Mouse (Mus musculus) kidney, embryonic 14.5 days (tissue): Measurements from ENCODE around the gene C1qtnf4. TPM values are rescaled to one million over a fixed set of nuclear protein-coding genes. Genes with fewer than 3 reads are reported as not detected.
"Not testable (repeated sequence)": the region's sequence is repeated elsewhere in the genome, so short reads cannot be mapped to it uniquely, and the experiment has no call there.

Experiments
- ATAC-seq: fragments of 200-750 bp; cut with Nextera tagmentation; 2 replicates; pipeline ENCODE4 v1.8.0; 2017; ENCODE audit warnings: moderate number of reproducible peaks, mild to moderate bottlenecking, moderate TSS enrichment, moderate library complexity; ENCODE audit not compliant: low FRiP score, low TSS enrichment
- H3K27ac ChIP-seq: fragments of 300-500 bp; sonication (generic); 2 replicates; pipeline ENCODE4 v1.5.1; 2014; ENCODE audit warnings: low read depth, mild to moderate bottlenecking, low read length, moderate library complexity, mixed read lengths
- H3K27me3 ChIP-seq: fragments of 300-500 bp; sonication (generic); 2 replicates; pipeline ENCODE4 v1.6.1; 2014; ENCODE audit warnings: mild to moderate bottlenecking, low read length; ENCODE audit not compliant: control insufficient read depth, insufficient read depth
- H3K36me3 ChIP-seq: fragments of 300-500 bp; sonication (generic); 2 replicates; pipeline ENCODE4 v1.6.1; 2014; ENCODE audit warnings: low read length, mixed read lengths; ENCODE audit not compliant: control insufficient read depth, insufficient read depth
- H3K4me1 ChIP-seq: fragments of 300-500 bp; sonication (generic); 2 replicates; pipeline ENCODE4 v1.6.1; 2014; ENCODE audit warnings: low read length, mixed read lengths; ENCODE audit not compliant: control insufficient read depth, insufficient read depth
- H3K4me2 ChIP-seq: fragments of 300-500 bp; sonication (generic); replicated peaks from 2 replicates; pipeline ENCODE4 v1.6.1; 2014; ENCODE audit warnings: low read depth, mild to moderate bottlenecking, low read length
- H3K4me3 ChIP-seq: fragments of 300-500 bp; sonication (generic); 2 replicates; pipeline ENCODE4 v1.5.1; 2014; ENCODE audit warnings: mild to moderate bottlenecking, low read length
- H3K9ac ChIP-seq: fragments of 300-500 bp; sonication (generic); 2 replicates; pipeline ENCODE4 v1.6.1; 2014; ENCODE audit warnings: low read depth, mild to moderate bottlenecking, low read length, moderate library complexity
- H3K9me3 ChIP-seq: fragments of 300-500 bp; sonication (generic); 2 replicates; pipeline ENCODE4 v1.6.1; 2016; ENCODE audit warnings: low read length; ENCODE audit not compliant: control insufficient read depth
- WGBS: fragments of 180-500 bp; shearing (Covaris S2); extraction: QIAGEN DNeasy Blood & Tissue Kit; methylation state at CpG from one replicate; pipeline ENCODE4 v1.1.7; 2014; 5-methylcytosine and 5-hydroxymethylcytosine counted together
- polyA plus RNA-seq: library from polyadenylated mRNA; unstranded; fragments of >200 nt; fragmentation: Nextera tagmentation; extraction: Ambion mirVana; gene quantifications from 2 replicates; pipeline ENCODE4 v1.2.1, GENCODE M21; 2014

C1qtnf4 gene
- polyA plus RNA-seq, 1 experiment from 2014 or later, result 7.7 TPM

DNA sequence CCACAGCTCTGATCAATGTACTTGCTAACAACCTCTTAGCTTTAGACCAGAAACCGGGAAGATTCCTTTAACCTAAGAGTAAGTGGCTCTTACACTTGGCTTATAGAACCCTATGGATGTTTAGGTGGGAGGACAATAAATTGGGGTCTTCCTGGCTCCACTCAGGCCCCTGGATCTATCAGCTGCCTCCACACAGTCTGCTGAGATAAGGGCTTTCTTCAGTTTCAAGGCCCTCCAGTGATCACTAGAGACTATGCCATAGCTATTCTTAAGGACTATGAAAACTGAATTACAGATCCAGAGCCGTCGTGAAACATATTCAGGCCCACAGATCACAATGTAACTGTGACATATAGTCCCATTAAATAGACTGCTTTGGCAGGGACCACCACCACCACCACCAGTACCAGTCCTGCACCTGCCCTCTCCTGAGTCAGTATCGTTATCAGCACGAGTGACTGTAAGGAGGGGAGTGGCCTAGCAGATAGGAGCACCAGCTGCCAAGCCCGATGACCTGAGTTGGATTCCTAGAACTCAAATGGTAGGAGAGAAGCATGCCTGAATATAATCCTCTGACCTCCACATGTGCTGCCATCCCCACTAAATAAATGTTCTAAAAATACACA is 8.1 kb downstream of the C1qtnf4 start:
- H3K36me3 ChIP-seq, result peaks cover 54% of the 10 kb centered on the region
- peaks cover 6% of the 10 kb centered on the region for H3K27me3 ChIP-seq
- H3K4me3 ChIP-seq, result no peak overlapping the region
- H3K4me2 ChIP-seq, result no peak overlapping the region
- H3K9ac ChIP-seq, result no peak overlapping the region
- no peaks in the 10 kb centered on the region for H3K4me1 ChIP-seq
- WGBS, result 92% methylated on average over 6 of the region's 6 CpGs
- H3K9me3 ChIP-seq, result no peaks in the 10 kb centered on the region
- no peak overlapping the region for H3K27ac ChIP-seq
- no peak for ATAC-seq

GRCm38 (mm10) chr2:90894299-90894677 is 8.6 kb downstream of the C1qtnf4 start:
- WGBS, result 91% methylated on average over 3 of the region's 3 CpGs

DNA sequence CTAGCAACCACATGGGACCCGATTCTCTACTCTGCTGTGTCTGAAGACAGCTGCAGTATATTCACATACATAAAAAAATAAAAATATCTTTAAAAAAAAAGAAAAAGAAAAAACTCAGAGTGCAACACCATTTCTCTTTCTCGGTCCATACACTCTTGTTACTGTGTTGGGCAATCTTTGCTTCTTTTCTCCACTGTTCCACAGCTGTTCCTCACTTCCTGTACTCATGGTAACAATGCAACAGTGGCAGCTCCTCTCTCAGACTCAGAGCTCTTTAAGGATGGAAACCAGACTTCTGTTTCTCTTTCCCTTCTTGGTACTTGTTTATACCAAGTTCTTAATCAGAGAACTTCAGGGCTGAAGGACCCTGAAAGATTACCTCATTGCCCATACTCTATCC is 17.7 kb downstream of the C1qtnf4 start:
- Histone ChIP-seq H3K4me3 (peak overlapping the region; percentile 74), H3K4me1 (peaks cover 13% of the 10 kb centered on the region; the same call in 1 of the 2 replicates), H3K9ac (peak overlapping the region; percentile 89; the same call in 1 of the 2 replicates), H3K36me3 (peaks cover 57% of the 10 kb centered on the region), H3K27me3 (no peaks in the 10 kb centered on the region), H3K9me3 (no peaks in the 10 kb centered on the region), H3K27ac (no peak overlapping the region), H3K4me2 (peak overlapping the region; percentile 53)
- WGBS, result 91% methylated on average over 2 of the region's 2 CpGs
- ATAC-seq, result no peak

More at GRCm38 (mm10) chr2:90894299-90894677, 8.6 kb downstream of the C1qtnf4 start:
- H3K36me3 ChIP-seq, result peaks cover 58% of the 10 kb centered on the region
- H3K4me3 ChIP-seq, H3K4me2 ChIP-seq, H3K9ac ChIP-seq, H3K4me1 ChIP-seq, H3K9me3 ChIP-seq, ATAC-seq, H3K27ac ChIP-seq, H3K27me3 ChIP-seq: not testable (repeated sequence)

DNA sequence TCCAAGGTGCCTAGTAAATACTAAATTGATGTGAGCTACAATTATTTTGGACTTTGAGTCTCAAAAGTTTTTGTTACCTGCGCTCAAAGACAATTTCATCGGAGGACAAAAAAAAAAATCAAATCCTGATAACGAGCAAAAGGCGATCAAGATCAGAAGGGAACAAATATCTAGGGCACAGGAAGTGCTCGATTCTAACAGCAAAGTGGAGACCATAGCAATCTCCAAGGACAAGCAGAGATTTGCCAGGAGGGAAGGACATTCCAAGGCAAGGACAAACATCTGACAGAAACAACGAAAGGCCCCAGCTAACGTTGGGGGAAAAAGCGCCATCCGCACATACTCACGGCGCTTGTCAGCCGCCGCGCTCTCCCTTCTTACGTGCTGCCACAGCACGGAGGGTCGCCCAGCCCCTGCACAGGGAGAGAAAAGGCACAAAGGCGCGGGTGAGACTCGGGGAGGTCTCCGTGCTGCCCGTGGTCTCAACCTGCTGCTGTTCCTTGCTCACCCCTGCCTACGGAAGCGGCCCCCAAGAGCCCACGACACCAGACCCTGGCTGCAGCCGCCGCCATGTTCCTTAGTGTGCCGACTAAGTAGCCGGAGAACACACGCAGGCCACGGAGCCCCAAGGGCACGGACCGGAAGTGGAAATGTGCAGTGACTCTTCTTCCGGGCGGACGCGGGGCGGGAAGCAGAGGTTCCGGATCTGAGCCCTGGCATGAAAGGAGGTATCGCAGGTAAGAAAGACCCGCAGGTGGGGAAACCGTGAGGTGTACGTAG is 18.6 kb downstream of the C1qtnf4 start, which contains the start of the genes Kbtbd4 and Ndufs3:
Gene Kbtbd4, plus strand, starts transcription at position 665 of the 780 bp plus-strand sequence.
Gene Ndufs3, minus strand, starts transcription at position 752 of the 780 bp plus-strand sequence.
- Histone ChIP-seq H3K9me3 (no peaks in the 10 kb centered on the region), H3K4me1 (peaks cover 13% of the 10 kb centered on the region; the same call in 1 of the 2 replicates), H3K36me3 (peaks cover 58% of the 10 kb centered on the region), H3K27me3 (no peaks in the 10 kb centered on the region), H3K4me3 (peak within 1 kb of the TSS; percentile 74), H3K27ac (peak within 1 kb of the TSS; percentile 75), H3K4me2 (peak within 1 kb of the TSS; percentile 56), H3K9ac (peak within 1 kb of the TSS; percentile 89)
- peak; percentile 95 for ATAC-seq
- WGBS, result under 1% methylated on average over 43 of the region's 43 CpGs

DNA sequence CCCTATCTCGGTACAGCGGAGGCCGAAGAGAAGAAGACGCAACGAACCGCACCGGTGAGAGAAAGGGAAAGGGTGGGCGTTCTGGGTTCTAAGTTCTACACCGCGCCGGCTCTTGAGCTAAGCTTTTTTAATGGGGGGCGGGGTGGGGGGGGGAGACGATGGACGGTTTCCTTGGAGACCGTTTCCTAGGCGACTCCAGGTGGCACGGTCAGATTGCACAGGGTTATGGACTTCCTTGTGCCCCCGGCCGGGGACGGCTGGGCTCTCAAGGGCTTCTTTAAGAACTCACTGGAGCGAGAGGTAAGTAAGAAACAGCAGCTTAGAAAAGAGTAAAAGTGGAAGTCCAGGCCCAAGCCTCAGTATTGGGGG is 19.2 kb downstream of the C1qtnf4 start:
- peak overlapping the region; percentile 56 for H3K4me2 ChIP-seq
- peaks cover 62% of the 10 kb centered on the region for H3K36me3 ChIP-seq
- peak overlapping the region; percentile 75 for H3K27ac ChIP-seq
- peak overlapping the region; percentile 74 for H3K4me3 ChIP-seq
- peaks cover 13% of the 10 kb centered on the region; the same call in 1 of the 2 replicates for H3K4me1 ChIP-seq
- H3K9ac ChIP-seq, result peak overlapping the region; percentile 89
- ATAC-seq, result peak; percentile 81
- H3K9me3 ChIP-seq, result no peaks in the 10 kb centered on the region
- H3K27me3 ChIP-seq, result no peaks in the 10 kb centered on the region
- WGBS, result under 1% methylated on average over 21 of the region's 21 CpGs

- peaks cover 13% of the 10 kb centered on the region; the same call in 1 of the 2 replicates for H3K4me1 ChIP-seq
- no peak overlapping the region for H3K9ac ChIP-seq
- no peak for ATAC-seq
- no peak overlapping the region for H3K4me3 ChIP-seq
- no peaks in the 10 kb centered on the region for H3K27me3 ChIP-seq
- no peak overlapping the region for H3K4me2 ChIP-seq
- H3K27ac ChIP-seq, result no peak overlapping the region
- 100% methylated on average over 2 of the region's 2 CpGs for WGBS
- no peaks in the 10 kb centered on the region for H3K9me3 ChIP-seq
- peaks cover 67% of the 10 kb centered on the region for H3K36me3 ChIP-seq
These were observed 21.1 kb downstream of the C1qtnf4 start for GRCm38 (mm10) chr2:90906721-90907120.

DNA sequence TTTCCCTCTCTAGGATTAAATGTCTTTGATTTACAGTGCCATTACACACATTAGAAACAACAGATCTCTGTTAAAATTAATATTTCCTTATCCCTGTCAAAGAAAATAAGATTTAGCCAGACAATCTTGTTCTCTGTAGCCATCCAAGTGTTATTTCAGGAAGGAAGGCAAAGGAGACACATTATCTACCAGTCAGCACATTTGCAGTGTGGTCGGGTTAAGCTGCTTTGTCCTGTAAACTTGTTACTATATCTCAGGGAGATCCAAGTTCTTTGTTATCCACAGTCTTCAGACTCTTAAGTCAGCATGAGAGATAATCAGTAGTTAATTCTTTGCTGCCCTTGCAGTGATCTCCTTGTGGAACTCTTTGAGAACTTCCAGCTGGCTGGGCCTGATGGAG is 25.2 kb downstream of the C1qtnf4 start:
- no peak overlapping the region for H3K4me3 ChIP-seq
- peaks cover 8% of the 10 kb centered on the region for H3K4me1 ChIP-seq
- 82% methylated on average over 1 of the region's 1 CpGs for WGBS
- H3K27ac ChIP-seq, result no peak overlapping the region
- no peaks in the 10 kb centered on the region for H3K9me3 ChIP-seq
- H3K4me2 ChIP-seq, result no peak overlapping the region
- ATAC-seq, result no peak
- H3K9ac ChIP-seq, result no peak overlapping the region
- H3K27me3 ChIP-seq, result no peaks in the 10 kb centered on the region
- H3K36me3 ChIP-seq, result peaks cover 78% of the 10 kb centered on the region

GRCm38 (mm10) chr2:90911668-90912067 is 26.0 kb downstream of the C1qtnf4 start:
- no peak for ATAC-seq
- no peak overlapping the region for H3K27ac ChIP-seq
- 83% methylated on average over 1 of the region's 1 CpGs for WGBS
- H3K36me3 ChIP-seq, result peaks cover 72% of the 10 kb centered on the region
- H3K4me2 ChIP-seq, result no peak overlapping the region
- H3K4me3 ChIP-seq, result no peak overlapping the region
- H3K4me1 ChIP-seq, result peaks cover 12% of the 10 kb centered on the region
- no peak overlapping the region for H3K9ac ChIP-seq
- H3K27me3 ChIP-seq, result no peaks in the 10 kb centered on the region
- H3K9me3 ChIP-seq, result no peaks in the 10 kb centered on the region

DNA sequence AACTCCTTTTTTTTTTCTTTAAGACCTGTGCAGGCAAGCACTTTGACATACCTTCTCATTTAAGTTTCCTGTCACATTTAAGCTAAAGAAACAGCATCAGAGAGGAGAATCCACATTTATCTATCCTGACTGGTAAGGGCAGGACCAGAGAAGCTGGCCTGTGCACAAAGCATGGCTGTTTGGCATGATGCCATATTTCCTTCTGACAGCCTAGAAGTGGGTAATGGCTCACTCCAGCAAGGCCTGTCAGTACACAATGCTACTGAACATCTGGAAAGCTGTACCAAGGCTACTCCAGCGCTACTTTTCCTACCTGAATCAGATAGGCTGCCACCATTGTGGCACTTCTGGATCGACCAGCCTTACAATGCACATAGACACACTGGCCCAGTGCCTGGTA is 28.0 kb downstream of the C1qtnf4 start:
- H3K9me3 ChIP-seq, result no peaks in the 10 kb centered on the region
- H3K36me3 ChIP-seq, result peaks cover 53% of the 10 kb centered on the region
- no peak overlapping the region for H3K9ac ChIP-seq
- no peaks in the 10 kb centered on the region for H3K27me3 ChIP-seq
- ATAC-seq, result no peak
- no peak overlapping the region for H3K4me2 ChIP-seq
- no peak overlapping the region for H3K27ac ChIP-seq
- 83% methylated on average over 2 of the region's 2 CpGs for WGBS
- H3K4me3 ChIP-seq, result no peak overlapping the region
- peaks cover 15% of the 10 kb centered on the region for H3K4me1 ChIP-seq
